Mouse (Mus musculus) pancreas, adult 10 weeks (tissue): ENCODE data around the gene Adsl. TPM values are rescaled to one million over a fixed set of nuclear protein-coding genes. Genes with fewer than 3 reads are reported as not detected.

Experiments
- polyA plus RNA-seq: library from polyadenylated mRNA; stranded (reverse); fragments of 350-450 nt; fragmentation: Illumina TruSeq; extraction: RNeasy Lipid Tissue Mini Kit (QIAGEN cat#74804); gene quantifications from one replicate; pipeline ENCODE4 v1.2.3, GENCODE M21; 2015; ENCODE audit warnings: low read depth, low replicate concordance; ENCODE audit not compliant: insufficient read depth

Adsl gene
- polyA plus RNA-seq, result 10.9 TPM

DNA sequence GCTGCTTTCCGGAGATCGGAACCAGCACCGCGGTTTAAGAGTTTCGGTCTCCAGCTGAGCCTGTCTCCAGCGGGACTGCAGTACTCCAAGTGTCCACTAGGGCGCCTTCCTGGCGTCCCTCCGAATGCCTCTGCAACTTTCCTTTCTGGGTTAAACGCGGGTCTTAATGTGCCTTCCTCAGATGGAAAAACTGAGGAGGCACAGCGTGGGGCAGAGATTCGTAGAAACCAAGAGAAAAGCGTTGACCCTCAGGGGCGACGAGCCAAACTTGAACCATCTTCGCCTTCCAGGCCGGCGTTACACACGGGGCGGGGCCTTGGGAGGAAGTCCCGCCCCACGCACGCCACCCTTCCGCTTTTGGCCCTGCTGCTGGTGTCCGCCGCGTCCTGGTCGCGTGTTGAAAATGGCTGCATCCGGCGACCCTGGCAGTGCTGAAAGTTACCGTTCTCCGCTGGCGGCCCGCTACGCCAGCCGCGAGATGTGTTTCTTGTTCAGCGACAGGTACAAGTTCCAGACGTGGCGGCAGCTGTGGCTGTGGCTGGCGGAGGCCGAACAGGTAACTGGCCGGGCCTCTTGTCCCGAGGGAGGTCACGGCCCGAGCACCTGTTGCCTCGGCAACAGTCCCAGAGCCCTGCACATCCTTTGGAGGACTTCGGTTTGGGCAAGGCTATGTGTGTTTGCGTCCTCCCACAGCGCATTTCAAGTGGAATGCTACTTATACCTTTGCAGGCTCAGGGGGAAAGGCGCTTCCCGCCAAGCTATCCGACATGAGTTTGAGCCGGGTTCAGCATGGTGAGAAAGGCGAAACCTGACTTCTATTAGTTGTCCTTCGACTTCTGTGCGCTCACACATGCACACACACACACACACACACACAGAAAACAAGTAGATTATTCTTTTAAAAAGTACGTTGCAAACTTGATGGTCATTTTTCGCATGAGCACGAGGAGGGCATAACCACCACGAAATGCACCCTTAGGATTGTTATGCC, at the start of gene Adsl:
Adsl (plus strand) TSS at position 346 of the 991 bp plus-strand sequence.

GRCm38 (mm10) chr15:80977620-80978334, 29.5 kb downstream of the Adsl start, which contains the start of gene Sgsm3:
Sgsm3 (plus strand) TSS chr15:80977765.

Other genes with a start within 250 kb of the Adsl start
- gene Tnrc6b, start 237.2 kb upstream of the Adsl start, polyA plus RNA-seq, result 3.3 TPM
- gene Sgsm3, start 29.3 kb downstream of the Adsl start, polyA plus RNA-seq, result 48.8 TPM
- 3.3 TPM for gene Mrtfa, start 242.3 kb downstream of the Adsl start, polyA plus RNA-seq